Mouse (Mus musculus): ENCODE measurements at regions not wholly inside any gene's neighbourhood (a gene's known extent, or its start where the extent isn't known, plus 50 kb on each side); places are given as distances from the start of the nearest gene placed in this dataset.

- H3K4me2 ChIP-seq = no peak overlapping the region
- H3K27ac ChIP-seq (replicated peaks) = no peak overlapping the region
- H3K4me3 ChIP-seq (replicated peaks) = no peak overlapping the region
- H3K9me3 ChIP-seq (replicated peaks) = no peaks in the 10 kb centered on the region
- no peak for ATAC-seq (ENCODE audit: low FRiP score)
- no peaks in the 10 kb centered on the region; the same call in 1 of the 2 replicates for H3K27me3 ChIP-seq (replicated peaks)
- no peaks in the 10 kb centered on the region for H3K36me3 ChIP-seq
- no peak overlapping the region for H3K9ac ChIP-seq (replicated peaks)
- no peaks in the 10 kb centered on the region for H3K4me1 ChIP-seq
- WGBS = 76% methylated on average over 2 of the region's 2 CpGs
These were observed 2926.3 kb upstream of the 5930422O12Rik start for GRCm38 (mm10) chr8:30502164-30502563.

GRCm38 (mm10) chr8:30511358-30511757 lies 2917.2 kb upstream of the 5930422O12Rik start:
- H3K9ac ChIP-seq (replicated peaks) = no peak overlapping the region
- no peak overlapping the region for H3K27ac ChIP-seq (replicated peaks)
- WGBS = 89% methylated on average over 2 of the region's 2 CpGs
- H3K4me2 ChIP-seq = no peak overlapping the region
- H3K4me3 ChIP-seq (replicated peaks) = no peak overlapping the region
- H3K36me3 ChIP-seq = no peaks in the 10 kb centered on the region
- no peaks in the 10 kb centered on the region for H3K9me3 ChIP-seq (replicated peaks)
- H3K27me3 ChIP-seq (replicated peaks) = no peaks in the 10 kb centered on the region
- no peak for ATAC-seq (ENCODE audit: low FRiP score)
- H3K4me1 ChIP-seq = no peaks in the 10 kb centered on the region

- no peak for ATAC-seq (ENCODE audit: low FRiP score)
- Histone ChIP-seq H3K27ac (replicated peaks) (no peak overlapping the region), H3K9ac (replicated peaks) (no peak overlapping the region), H3K36me3 (no peaks in the 10 kb centered on the region), H3K27me3 (replicated peaks) (no peaks in the 10 kb centered on the region), H3K4me2 (no peak overlapping the region), H3K4me1 (no peaks in the 10 kb centered on the region), H3K9me3 (replicated peaks) (no peaks in the 10 kb centered on the region), H3K4me3 (replicated peaks) (no peak overlapping the region)
- 50% methylated on average over 10 of the region's 10 CpGs for WGBS
These were observed 2905.6 kb upstream of the 5930422O12Rik start for GRCm38 (mm10) chr8:30522806-30523462.

GRCm38 (mm10) chr8:30532862-30533500 lies 2895.5 kb upstream of the 5930422O12Rik start:
- 33% methylated on average over 3 of the region's 3 CpGs for WGBS
- no peak overlapping the region for H3K4me3 ChIP-seq (replicated peaks)
- ATAC-seq (ENCODE audit: low FRiP score) = no peak
- H3K27ac ChIP-seq (replicated peaks) = no peak overlapping the region
- H3K27me3 ChIP-seq (replicated peaks) = no peaks in the 10 kb centered on the region
- H3K4me2 ChIP-seq = no peak overlapping the region
- no peaks in the 10 kb centered on the region for H3K9me3 ChIP-seq (replicated peaks)
- H3K9ac ChIP-seq (replicated peaks) = no peak overlapping the region
- H3K36me3 ChIP-seq = no peaks in the 10 kb centered on the region
- H3K4me1 ChIP-seq = no peaks in the 10 kb centered on the region

- WGBS = 57% methylated on average over 3 of the region's 3 CpGs
- H3K9me3 ChIP-seq (replicated peaks) = no peaks in the 10 kb centered on the region
These were observed 2895.0 kb upstream of the 5930422O12Rik start for GRCm38 (mm10) chr8:30533501-30533870.

GRCm38 (mm10) chr8:30535450-30535849 lies 2893.1 kb upstream of the 5930422O12Rik start:
- H3K4me3 ChIP-seq (replicated peaks) = no peak overlapping the region
- H3K36me3 ChIP-seq = no peaks in the 10 kb centered on the region
- no peaks in the 10 kb centered on the region for H3K27me3 ChIP-seq (replicated peaks)
- ATAC-seq (ENCODE audit: low FRiP score) = no peak
- WGBS = 75% methylated on average over 3 of the region's 3 CpGs
- H3K9ac ChIP-seq (replicated peaks) = no peak overlapping the region
- H3K4me1 ChIP-seq = no peaks in the 10 kb centered on the region
- no peak overlapping the region for H3K4me2 ChIP-seq
- no peak overlapping the region for H3K27ac ChIP-seq (replicated peaks)
- H3K9me3 ChIP-seq (replicated peaks) = no peaks in the 10 kb centered on the region

More at GRCm38 (mm10) chr8:30533501-30533870, 2895.0 kb upstream of the 5930422O12Rik start:
- no peak for ATAC-seq (ENCODE audit: low FRiP score)
- H3K36me3 ChIP-seq = no peaks in the 10 kb centered on the region
- H3K4me3 ChIP-seq (replicated peaks) = no peak overlapping the region
- H3K4me2 ChIP-seq = no peak overlapping the region
- H3K27me3 ChIP-seq (replicated peaks) = no peaks in the 10 kb centered on the region
- no peaks in the 10 kb centered on the region for H3K4me1 ChIP-seq
- H3K9ac ChIP-seq (replicated peaks) = no peak overlapping the region
- no peak overlapping the region for H3K27ac ChIP-seq (replicated peaks)

GRCm38 (mm10) chr8:30542196-30542595 lies 2886.3 kb upstream of the 5930422O12Rik start:
- H3K27ac ChIP-seq (replicated peaks) = no peak overlapping the region
- no peak overlapping the region for H3K4me3 ChIP-seq (replicated peaks)
- WGBS = 79% methylated on average over 1 of the region's 1 CpGs
- no peaks in the 10 kb centered on the region for H3K36me3 ChIP-seq
- H3K27me3 ChIP-seq (replicated peaks) = no peaks in the 10 kb centered on the region
- H3K4me1 ChIP-seq = no peaks in the 10 kb centered on the region
- no peak overlapping the region for H3K9ac ChIP-seq (replicated peaks)
- no peak overlapping the region for H3K4me2 ChIP-seq
- no peaks in the 10 kb centered on the region for H3K9me3 ChIP-seq (replicated peaks)
- ATAC-seq (ENCODE audit: low FRiP score) = no peak

- Histone ChIP-seq H3K4me3 (replicated peaks) (no peak overlapping the region), H3K4me1 (peaks cover 4% of the 10 kb centered on the region; the same call in 1 of the 2 replicates), H3K9ac (replicated peaks) (no peak overlapping the region), H3K27ac (replicated peaks) (no peak overlapping the region), H3K9me3 (replicated peaks) (no peaks in the 10 kb centered on the region), H3K4me2 (no peak overlapping the region), H3K27me3 (replicated peaks) (no peaks in the 10 kb centered on the region), H3K36me3 (no peaks in the 10 kb centered on the region)
- 15% methylated on average over 2 of the region's 2 CpGs for WGBS
- no peak for ATAC-seq (ENCODE audit: low FRiP score)
These were observed 2880.7 kb upstream of the 5930422O12Rik start for GRCm38 (mm10) chr8:30547820-30548219.

- Histone ChIP-seq H3K36me3 (no peaks in the 10 kb centered on the region), H3K27ac (replicated peaks) (no peak overlapping the region), H3K4me2 (no peak overlapping the region), H3K4me1 (peaks cover 4% of the 10 kb centered on the region; the same call in 1 of the 2 replicates), H3K27me3 (replicated peaks) (no peaks in the 10 kb centered on the region), H3K9ac (replicated peaks) (no peak overlapping the region), H3K4me3 (replicated peaks) (no peak overlapping the region), H3K9me3 (replicated peaks) (no peaks in the 10 kb centered on the region)
- WGBS = 81% methylated on average over 1 of the region's 1 CpGs
- no peak for ATAC-seq (ENCODE audit: low FRiP score)
These were observed 2877.5 kb upstream of the 5930422O12Rik start for GRCm38 (mm10) chr8:30551051-30551450.

- H3K4me2 ChIP-seq = no peak overlapping the region
- no peaks in the 10 kb centered on the region for H3K4me1 ChIP-seq
- H3K9me3 ChIP-seq (replicated peaks) = no peaks in the 10 kb centered on the region
- H3K4me3 ChIP-seq (replicated peaks) = no peak overlapping the region
- no peak overlapping the region for H3K27ac ChIP-seq (replicated peaks)
- H3K36me3 ChIP-seq = no peaks in the 10 kb centered on the region
- no peak overlapping the region for H3K9ac ChIP-seq (replicated peaks)
- no peaks in the 10 kb centered on the region for H3K27me3 ChIP-seq (replicated peaks)
- ATAC-seq (ENCODE audit: low FRiP score) = no peak
These were observed 2871.1 kb upstream of the 5930422O12Rik start for GRCm38 (mm10) chr8:30557429-30557828.

- Histone ChIP-seq H3K27me3 (replicated peaks) (no peaks in the 10 kb centered on the region), H3K9me3 (replicated peaks) (no peaks in the 10 kb centered on the region), H3K4me2 (no peak overlapping the region), H3K27ac (replicated peaks) (no peak overlapping the region), H3K4me1 (no peaks in the 10 kb centered on the region), H3K36me3 (no peaks in the 10 kb centered on the region), H3K9ac (replicated peaks) (no peak overlapping the region), H3K4me3 (replicated peaks) (no peak overlapping the region)
- 82% methylated on average over 8 of the region's 8 CpGs for WGBS
- ATAC-seq (ENCODE audit: low FRiP score) = no peak
These were observed 2866.9 kb upstream of the 5930422O12Rik start for GRCm38 (mm10) chr8:30561323-30562207.

- Histone ChIP-seq H3K9me3 (replicated peaks) (no peaks in the 10 kb centered on the region), H3K36me3 (no peaks in the 10 kb centered on the region), H3K27ac (replicated peaks) (no peak overlapping the region), H3K4me3 (replicated peaks) (no peak overlapping the region), H3K4me2 (no peak overlapping the region), H3K27me3 (replicated peaks) (no peaks in the 10 kb centered on the region), H3K4me1 (no peaks in the 10 kb centered on the region), H3K9ac (replicated peaks) (no peak overlapping the region)
- no peak for ATAC-seq (ENCODE audit: low FRiP score)
- WGBS = 83% methylated on average over 3 of the region's 3 CpGs
These were observed 2858.7 kb upstream of the 5930422O12Rik start for GRCm38 (mm10) chr8:30569799-30570198.

Measured in neural tube, embryonic 15.5 days (tissue).